Comparison of ENCODE assay signal across 24 mouse cellular contexts in the genomic region with DNA sequence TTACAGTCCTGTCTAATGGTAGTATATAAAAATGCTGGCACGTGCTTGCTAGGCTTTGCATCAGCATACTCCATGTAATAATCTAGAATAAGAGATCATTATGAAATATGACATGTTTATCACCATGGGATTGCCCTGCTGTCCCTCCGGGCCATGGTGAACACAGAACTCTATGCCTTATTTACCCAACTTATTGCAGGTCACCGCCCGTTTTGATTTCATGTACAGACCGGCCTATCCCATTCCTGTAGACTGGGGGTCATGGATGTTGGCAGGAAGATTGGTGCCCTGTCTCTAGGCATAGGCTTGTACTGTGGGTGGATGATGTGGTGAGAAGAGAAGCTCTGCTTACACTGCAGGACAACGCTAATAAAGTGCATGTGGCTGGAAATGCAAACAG.
"Had no signal": no experiment of that assay in that cellular context is flagged by ENCODE, and none has a peak within 500 bp of the region (broad histone marks: within the 10 kb centered on the region; RNA-seq: fewer than 3 reads in every experiment).

No protein-coding gene starts in this region.

- H3K9ac ChIP-seq: forebrain, postnatal 0 days; heart, embryonic 12.5 days; hindbrain, embryonic 13.5 days; hindbrain, embryonic 15.5 days; intestine, embryonic 15.5 days; limb, embryonic 12.5 days; liver, embryonic 12.5 days; liver, embryonic 14.5 days had no signal

- H3K4me1 ChIP-seq: limb, embryonic 10.5 days; limb, embryonic 12.5 days had no signal

- H3K27me3 ChIP-seq: heart, embryonic 12.5 days; hindbrain, embryonic 13.5 days; hindbrain, embryonic 15.5 days; intestine, embryonic 15.5 days; limb, embryonic 12.5 days; liver, embryonic 12.5 days had no signal

- H3K4me2 ChIP-seq: heart, embryonic 12.5 days; hindbrain, embryonic 13.5 days; hindbrain, embryonic 15.5 days; intestine, embryonic 15.5 days; limb, embryonic 12.5 days; liver, embryonic 12.5 days had no signal

- H3K9me3 ChIP-seq: heart, embryonic 10.5 days; heart, embryonic 12.5 days; hindbrain, embryonic 10.5 days; hindbrain, embryonic 13.5 days; hindbrain, embryonic 15.5 days; intestine, embryonic 15.5 days; limb, embryonic 10.5 days; limb, embryonic 12.5 days; liver, embryonic 12.5 days had no signal

- H3K27ac ChIP-seq: heart, embryonic 10.5 days; hindbrain, embryonic 10.5 days; hindbrain, embryonic 13.5 days; hindbrain, embryonic 15.5 days; intestine, embryonic 15.5 days; left cerebral cortex, adult 2 months; limb, embryonic 10.5 days; limb, embryonic 12.5 days; liver, embryonic 12.5 days; liver, embryonic 14.5 days had no signal

- H3K4me3 ChIP-seq: heart, embryonic 10.5 days; heart, embryonic 12.5 days; hindbrain, embryonic 10.5 days; hindbrain, embryonic 13.5 days; hindbrain, embryonic 15.5 days; intestine, embryonic 15.5 days; left cerebral cortex, adult 2 months; limb, embryonic 10.5 days; limb, embryonic 12.5 days; liver, embryonic 12.5 days had no signal

- DNase-seq: forebrain, postnatal 0 days; gastrocnemius, postnatal 10 days; gastrocnemius, postnatal 36 days; heart, adult 18-20 months; heart, postnatal 10 days; heart, postnatal 4 days; kidney, adult 18-20 months; kidney, adult 8-10 months; kidney, postnatal 10 days; kidney, postnatal 25 days; kidney, postnatal 4 days had no signal

- ATAC-seq: forebrain, postnatal 0 days; inflammation-experienced regulatory T-cells, adult 6 months; intestine, embryonic 15.5 days; intestine, postnatal 0 days; liver, embryonic 12.5 days had no signal

- H3K36me3 ChIP-seq: heart, embryonic 10.5 days; heart, embryonic 12.5 days; hindbrain, embryonic 10.5 days; hindbrain, embryonic 13.5 days; hindbrain, embryonic 15.5 days; intestine, embryonic 15.5 days; limb, embryonic 10.5 days; limb, embryonic 12.5 days; liver, embryonic 12.5 days had no signal
